Mouse (Mus musculus): ENCODE results near the gene RPS10-NUDT3.

Gene RPS10-NUDT3

DNA sequence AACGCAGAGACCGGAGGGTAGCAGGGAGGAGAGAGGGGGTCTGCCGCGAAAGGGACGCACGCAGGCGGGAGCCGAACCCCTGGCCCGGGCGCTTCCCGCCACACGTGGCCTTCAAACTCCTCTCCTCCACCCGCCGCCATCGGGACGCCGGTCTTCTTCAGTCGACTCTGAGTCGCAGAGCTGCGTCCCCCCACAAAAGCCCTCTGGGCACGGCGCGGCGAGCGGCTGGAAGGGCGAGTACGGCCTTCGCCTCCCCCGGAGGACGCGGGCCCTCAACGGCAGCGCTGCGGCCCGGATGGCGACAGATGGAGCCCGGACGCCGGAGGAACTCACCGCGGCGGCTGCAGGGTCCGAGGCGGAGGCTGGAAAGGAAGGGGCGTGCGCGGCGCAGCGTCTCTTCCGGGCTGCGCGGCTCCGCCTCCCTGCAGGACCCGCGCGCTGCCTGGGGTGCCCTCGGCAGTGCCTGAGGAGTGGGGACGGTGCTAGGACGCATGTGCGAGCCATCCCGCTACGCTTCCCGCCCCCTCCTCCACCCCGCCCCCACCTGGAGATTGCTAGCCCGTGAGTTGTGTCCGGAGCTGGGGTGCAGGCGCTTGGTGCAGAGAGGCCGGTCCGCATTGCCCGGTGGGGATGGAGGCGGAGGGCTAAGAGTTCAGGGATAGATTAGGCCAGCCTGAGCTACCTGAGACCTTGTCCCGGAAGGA is at the start of gene RPS10-NUDT3:
TSS of gene RPS10-NUDT3 (minus strand) at position 352 of the 704 bp plus-strand sequence.
- DNase-seq = peak; percentile 96

DNA sequence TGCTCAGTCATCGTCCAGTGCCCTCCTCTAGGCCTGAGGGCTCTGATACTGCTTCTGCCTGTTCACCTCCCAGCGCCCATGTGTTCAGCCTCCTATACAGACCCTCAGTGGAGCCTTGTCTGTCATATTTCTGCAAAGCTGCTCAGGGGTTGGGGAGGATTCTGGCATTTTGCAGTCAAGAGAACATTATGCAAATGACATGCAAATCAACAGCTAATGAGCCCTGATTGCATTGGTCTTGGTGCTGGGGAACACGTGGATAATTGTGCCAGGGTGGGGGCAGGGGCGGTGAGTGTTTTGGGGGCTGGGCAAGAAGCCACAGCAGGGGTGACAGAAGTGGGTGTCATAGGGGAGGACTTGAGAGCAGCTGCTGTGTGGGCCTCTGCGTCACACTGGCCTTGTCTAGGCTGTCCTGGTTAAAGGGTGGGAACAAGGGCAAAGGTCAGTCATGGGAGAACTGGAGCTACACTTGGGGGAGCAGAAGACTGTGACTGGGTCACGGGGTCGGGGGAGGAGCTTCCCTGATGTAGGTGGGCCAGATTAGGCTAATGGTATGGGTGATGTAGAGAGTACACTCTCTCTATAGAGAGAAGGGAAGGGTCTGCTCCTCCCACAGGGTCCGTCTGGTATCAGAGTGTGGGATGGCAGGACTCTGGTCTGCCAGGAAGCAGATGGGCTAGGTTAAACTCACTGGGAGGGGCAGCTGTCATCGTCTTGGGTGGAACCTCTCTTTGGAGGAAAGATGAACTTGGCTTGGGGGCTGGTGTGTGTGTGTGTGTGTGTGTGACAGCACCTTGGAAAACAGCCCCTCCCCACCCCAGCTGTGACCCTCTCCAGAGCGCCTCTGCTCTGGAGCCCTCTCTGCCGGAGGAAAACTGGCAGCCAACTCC is 44.1 kb upstream of the RPS10-NUDT3 start:
- DNase-seq = peak; percentile 21

DNA sequence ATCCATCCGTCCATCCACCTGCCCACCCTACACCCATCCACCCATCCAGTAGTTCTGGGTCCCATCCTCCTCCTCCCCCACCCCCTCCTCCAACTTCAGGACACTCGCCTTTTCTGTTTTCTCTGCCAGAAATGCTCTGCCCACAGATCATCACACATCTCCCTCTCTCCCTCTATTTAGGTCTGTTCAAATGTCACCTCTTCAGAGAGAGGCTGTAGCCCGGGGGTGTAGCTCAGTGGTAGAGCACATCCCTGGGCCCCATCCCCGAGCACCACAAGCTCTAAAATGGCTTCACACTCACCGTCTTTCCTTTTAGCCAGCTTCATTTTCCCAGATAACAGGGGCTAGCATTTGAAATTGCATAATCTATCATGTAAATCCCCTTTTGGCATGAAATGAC is 42.7 kb upstream of the RPS10-NUDT3 start:
- no peak for DNase-seq

DNA sequence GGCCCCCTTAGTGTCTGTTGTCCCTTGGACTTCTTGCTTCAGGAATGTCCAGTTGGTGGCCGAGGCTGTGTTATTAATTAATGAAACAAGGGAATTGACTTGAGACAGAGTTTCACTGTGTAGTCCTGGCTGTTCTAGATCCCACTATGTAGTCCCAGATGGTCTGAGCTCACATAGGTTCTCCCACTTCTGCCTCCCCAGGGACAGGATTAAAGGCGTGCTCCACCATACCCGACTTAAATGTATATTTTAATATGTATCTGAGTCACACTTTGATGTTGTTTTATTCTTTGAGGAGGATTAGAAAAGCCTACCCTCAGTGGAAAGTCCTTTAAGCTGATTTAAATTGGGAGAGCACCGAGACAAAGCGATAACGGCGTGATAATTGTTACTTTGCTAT is 41.2 kb upstream of the RPS10-NUDT3 start:
- no peak for DNase-seq

DNA sequence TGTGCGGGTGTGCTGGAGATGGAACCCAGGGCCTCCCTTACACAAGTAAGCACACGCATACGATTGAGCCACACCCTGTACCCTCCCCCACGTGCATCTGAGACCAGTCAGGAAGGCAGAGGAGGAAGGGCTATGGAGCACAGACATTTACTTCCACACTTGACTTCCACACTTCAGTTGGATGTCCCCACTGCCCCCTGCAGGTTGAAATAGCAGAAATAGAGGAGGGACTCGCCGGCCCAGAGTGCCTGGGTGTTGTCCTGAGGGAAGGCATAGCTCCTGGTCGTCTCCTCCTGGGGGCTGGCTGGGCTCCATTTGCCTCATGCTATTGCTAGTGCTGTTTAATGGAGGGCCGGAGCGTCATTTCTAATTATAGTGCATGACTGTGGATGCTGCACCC is 40.4 kb upstream of the RPS10-NUDT3 start:
- no peak for DNase-seq

DNA sequence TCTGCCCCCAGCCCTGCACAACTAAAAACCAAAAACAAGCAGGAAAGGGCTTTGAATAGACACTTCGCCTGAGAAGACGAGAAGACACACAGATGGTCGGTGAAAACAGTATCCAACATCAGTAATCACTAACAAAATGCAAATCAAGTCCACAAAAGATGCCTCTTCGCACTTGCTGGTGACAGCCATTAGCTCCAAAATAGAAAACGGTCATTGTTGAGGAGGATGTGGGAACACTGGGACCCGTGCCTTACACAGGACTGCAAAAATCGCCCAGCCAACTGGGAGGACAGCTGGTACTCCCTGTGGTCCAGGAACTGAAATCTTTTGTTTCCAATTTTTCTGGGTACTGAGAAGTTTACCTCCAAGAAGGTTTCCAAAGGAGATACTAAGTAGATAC is 38.9 kb upstream of the RPS10-NUDT3 start:
- no peak for DNase-seq

DNA sequence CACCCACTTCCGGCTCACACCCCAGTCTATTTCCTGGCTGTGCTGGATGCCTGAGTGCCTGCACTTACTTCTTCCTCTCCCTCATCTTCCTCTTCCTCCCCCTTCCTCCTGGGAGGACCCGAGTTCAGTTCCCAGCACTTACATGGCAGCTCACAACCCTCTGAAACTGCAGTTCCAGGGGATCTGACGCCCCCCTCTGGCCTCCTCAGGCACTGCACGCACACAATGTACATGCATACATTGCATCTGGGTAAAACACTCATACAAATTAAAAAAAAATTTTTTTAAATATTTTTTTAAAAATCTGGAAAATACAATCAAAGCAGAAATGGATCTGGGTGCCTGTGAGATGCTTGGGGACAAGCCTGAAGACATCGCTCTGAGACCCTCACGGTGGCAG is 36.7 kb upstream of the RPS10-NUDT3 start:
- DNase-seq = no peak

DNA sequence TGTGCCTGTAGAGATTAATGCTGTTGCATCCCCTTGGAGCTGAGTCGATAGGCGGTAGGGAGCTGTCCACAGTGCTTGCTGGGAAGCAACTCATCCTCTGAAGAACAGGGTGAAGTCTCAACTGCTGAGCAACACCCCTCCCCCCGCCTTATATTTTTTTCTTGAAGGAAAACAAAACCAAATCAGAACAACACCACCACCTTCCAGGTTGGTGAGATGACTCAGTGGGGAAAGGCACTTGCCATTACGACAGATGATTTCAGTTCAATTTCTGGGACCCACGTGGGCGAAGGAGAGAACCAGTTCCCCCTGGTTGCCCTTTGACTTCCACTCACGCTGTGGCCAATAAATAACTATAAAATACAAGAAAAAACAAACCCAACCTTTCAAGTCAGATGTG is 23.7 kb upstream of the RPS10-NUDT3 start:
- no peak for DNase-seq

DNA sequence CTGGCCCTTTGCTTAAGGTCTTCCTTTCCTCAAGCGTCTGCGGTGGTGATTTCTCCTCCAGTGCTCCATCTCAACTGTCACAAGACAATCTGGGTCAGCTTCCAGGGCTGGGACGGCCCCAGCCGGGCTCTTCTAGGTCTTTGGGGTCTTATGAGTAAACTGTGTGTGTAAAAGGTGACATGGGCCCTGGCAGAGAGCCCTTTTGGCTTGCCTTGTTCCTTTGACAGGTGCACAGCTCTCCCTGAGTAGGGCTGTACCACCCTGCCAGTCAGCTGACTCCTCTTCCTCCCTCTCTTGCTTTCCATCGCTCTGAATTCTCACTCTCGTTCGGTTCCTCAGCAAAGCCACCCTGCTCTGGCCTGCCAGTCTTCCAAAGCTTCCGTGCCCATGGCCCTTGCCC is 22.1 kb upstream of the RPS10-NUDT3 start:
- DNase-seq = no peak

DNA sequence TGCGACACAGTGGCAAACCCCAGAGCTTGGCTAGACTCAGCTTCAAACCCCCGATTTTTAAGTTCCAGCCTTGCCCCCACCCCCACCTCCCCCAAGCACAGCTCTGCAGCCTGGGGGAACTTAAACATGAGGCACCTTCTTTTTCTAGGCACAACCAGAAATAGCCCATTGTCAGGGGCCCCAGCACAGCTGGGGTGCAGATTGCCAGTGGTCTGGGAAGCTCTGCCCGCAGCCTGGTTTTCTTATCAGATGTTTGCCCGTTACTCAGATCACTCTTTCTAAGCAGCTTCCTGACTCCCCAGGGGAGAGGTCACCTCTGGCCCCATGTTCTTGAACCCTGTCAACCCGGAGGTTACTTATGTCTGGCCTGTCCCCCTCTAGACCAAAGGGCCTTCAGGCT is 21.4 kb upstream of the RPS10-NUDT3 start:
- DNase-seq = no peak

DNA sequence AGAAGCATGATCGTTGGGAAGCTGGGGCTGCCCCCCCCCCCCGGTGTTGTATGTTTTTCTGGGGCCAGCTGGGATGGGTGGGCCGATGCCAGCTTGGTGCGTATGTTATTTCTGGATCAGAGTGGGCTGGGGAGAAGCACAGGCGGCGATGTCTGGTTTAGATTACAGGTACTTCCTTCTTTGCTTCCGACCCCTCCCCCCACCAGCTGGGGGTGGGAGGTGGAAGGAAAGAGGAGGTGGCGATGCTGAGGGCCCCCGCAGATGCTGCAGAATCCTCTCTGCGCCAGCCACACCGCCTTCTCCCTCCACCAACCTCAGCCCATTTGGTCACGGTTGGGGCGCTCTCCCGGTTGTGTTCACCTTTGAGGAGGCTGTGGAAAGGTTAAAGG is 21.0 kb upstream of the RPS10-NUDT3 start:
- DNase-seq = peak; percentile 67

DNA sequence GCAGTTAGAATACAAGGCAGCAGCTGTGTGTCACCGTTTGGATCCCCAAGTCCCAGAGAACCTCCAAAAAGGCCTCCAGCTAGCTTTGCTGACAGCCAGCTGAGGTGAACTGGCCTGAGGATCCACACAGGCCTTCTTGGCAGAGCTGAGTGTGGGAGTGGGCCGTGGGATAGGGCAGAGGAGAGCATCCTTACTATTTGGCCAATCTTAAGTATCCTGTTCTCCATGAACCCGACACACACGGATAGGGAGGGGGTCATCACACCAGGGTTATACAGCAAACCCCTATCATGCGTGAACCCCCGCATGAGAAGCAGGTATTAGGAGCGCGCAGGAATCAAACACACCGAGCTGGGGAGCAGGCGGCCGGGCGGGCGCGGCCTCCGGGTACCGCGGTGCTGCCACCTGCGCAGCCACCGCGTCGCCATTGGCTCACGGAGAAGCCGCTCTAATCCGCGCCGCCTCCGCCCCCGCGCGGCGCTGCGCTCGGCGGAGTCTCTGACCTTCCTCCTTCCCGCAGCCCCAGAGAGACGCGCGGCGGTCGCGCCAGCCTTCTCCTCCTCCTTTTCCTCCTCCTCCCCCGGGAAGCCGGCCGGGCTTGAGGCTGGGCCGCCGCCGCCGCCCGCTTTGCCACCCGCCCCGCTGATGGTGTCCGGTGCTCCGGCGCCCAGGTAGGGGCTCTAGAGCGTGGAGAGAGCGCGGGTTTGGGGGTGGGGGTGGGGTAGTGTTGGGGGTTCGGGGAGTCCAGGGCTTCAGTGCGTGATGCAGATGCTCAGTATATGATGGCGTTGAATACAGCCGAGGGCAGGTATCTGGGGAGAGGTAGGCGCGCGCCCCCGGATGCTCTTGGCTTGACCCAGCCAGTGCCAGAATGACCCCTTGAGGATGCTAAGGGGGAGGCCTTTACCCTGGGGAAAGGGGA is 20.3 kb upstream of the RPS10-NUDT3 start, which contains the start of gene Pacsin1:
TSS of gene Pacsin1 (plus strand) at position 421 of the 922 bp plus-strand sequence.
- peak; percentile 82 for DNase-seq

DNA sequence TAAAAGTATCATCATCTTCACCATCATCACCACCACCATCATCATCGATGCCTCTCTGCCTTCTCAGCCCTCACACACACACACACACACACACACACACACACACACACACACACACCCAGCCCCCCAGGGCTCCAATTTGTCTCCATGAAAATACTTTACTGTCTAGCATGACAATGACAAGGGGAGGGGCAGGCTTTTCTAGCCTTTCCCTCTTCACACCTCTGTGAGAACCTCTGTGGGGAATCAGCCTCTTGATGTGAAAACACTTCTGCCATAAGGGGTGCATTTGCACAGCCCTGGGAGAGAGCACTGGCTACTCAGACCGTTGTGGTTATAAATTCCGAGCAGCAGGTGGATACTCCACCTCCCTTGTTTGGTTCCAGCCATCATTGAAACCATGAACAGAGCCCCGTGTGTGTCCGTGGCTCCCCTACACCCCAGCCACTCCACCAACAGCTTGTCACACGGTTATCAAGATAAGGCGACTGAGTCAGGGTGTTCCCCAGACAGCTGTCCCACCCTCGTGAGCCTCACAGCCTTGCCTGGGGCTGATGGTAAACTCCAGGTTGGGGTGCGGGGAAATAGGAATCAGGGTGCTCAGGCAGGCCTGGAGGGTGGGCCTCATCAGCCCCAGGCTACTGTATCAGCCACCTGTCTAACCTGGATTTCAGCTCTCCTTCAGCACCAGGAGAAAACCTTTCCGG is 18.4 kb upstream of the RPS10-NUDT3 start:
- DNase-seq = no peak

DNA sequence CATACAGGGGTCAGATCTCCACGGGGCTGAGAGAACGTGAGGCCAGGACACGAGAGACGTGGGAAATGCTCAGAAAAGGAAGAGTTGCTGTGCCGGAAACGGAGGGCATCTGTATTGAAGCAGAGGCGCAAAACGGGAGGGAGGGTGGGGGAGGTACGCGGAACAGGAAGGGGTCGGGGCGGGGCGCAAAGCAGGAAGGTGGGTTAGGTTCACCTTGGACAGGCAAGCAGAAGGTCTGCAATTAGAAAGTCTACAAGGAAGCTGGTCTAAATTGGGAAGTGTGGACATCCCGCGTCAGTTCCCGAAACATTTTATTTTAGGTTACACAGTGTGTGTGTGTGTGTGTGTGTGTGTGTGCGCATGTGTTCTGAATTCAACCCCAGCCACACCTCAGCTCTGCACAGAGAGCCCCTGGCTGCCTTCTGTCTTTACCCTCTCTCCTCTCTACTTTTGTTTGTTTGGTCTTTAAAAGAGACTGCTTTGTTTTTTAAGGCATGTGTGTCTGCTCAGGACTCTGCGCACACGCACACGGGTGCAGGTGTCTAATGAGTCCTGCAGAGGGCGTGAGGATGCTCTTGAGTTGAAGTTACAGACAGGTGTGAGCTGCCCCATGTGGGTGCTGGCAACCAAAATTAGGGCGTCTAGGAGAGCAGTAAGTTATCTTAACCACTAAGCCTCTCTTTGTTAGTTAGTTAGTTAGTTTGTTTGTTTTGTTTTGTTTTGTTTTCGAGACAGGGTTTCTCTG is 17.2 kb upstream of the RPS10-NUDT3 start:
- no peak for DNase-seq

DNA sequence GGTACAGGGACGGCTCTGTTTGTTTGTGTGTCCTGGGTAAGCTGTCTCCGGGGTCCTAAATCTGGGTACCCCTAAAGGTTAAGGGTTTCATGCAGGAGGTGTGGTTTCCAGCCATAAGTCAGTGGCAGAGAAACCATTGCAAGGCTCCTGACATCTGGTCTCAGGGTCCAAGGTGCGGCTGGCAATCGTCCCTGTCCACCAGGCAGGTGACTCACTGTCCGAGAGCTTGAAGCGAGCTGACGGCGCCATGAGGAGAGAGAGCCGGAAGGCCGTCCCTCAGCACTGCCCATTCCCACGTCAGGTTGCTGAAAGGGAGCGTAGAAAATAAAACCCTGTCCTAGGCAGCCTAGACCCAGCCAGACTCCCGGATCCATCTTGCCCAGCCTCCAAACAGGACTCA is 15.6 kb upstream of the RPS10-NUDT3 start:
- no peak for DNase-seq

DNA sequence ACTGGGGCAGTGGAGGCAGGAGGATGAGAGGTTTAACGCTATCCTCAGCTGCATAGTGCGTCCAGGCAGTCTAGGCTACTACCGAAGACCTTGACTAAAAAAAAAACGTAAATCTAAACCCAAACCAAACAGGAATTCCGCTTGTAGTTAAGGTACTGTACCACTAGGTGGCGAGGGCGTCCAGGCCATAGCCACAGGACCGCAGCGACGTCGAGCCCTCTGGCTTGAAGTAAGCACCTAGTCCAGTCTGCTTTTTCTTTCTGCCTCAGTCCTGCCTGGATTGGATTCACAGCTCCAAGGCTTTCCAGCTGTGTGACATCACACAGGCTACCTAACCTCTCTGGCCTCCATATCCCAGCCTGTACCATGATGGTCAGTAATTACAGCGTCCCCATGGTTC is 15.1 kb upstream of the RPS10-NUDT3 start:
- DNase-seq = peak; percentile 80

DNA sequence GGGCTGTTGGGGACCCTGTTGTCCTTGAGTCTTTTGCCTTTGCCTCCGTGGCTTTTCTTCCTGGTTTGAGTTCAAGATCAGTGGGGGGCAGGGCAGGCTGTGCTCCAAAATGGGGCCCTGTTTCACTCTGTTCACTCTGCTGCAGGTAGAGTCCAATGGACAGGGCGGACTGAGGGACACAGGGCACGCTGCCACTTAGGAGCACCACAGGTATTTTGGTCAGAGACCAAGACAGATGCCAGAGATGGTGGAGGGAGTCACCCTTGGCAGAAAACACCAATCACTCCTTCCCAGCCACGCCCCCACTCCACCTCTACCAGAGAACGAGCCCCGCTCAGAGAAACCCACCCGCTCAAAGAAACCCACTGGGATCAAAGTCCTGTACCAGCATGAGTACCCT is 10.8 kb upstream of the RPS10-NUDT3 start:
- DNase-seq = no peak

DNA sequence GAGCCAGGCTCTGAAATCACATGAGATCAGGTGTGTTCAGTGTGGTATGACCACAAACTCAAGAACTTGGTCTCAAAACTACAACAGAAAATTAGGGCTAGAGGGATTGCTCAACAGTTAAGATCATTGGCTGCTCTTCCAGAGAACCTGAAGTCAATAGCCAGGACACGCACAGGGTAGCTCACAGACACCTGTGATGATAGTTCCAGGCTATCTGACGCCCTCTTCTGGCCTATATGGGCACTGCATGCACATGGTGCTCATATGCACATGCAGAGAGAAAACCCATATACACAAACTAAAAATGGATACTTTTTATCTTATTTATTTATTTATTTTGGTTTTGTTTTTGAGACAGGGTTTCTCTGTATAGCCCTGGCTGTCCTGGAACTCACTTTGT is 9.6 kb upstream of the RPS10-NUDT3 start:
- DNase-seq = no peak

DNA sequence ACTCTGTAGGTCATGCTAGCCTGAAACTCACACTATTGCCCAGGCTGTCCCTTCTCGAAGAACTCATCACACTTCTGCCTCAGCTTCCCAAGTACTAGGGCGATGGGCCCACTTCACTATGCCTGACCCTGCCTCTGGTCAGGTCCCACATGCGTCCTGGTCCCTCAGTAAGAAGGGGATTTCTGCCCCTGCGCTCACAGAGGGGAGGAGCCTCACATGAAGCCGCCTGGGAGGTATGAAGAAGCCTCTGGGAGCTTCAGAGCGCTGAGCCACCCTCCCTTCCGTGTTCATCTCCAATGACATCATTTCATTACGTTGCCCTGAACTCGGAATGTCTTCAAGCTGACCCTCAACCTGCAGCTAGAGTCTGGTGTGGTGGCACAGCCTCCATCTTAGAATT is 8.7 kb upstream of the RPS10-NUDT3 start:
- no peak for DNase-seq

DNA sequence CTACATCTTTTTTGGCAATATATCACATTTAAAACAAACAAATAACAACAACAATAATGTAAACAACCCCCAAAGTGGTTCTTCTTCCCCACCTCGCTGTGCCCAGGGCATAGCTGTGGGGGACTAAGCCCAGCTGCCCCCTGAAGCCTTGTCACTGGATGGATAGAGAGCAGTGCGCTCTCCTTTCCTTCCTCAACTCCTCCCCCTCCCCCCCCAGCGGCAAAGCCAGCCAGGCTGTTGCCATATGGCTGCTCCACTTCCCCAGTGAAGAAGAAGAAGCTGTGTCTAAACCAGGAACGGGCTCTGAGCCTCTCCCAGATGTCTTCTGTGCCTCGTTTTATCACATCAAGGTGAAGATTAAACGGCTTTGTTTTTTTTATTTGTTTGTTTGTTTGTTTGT is 8.1 kb upstream of the RPS10-NUDT3 start:
- DNase-seq = no peak

DNA sequence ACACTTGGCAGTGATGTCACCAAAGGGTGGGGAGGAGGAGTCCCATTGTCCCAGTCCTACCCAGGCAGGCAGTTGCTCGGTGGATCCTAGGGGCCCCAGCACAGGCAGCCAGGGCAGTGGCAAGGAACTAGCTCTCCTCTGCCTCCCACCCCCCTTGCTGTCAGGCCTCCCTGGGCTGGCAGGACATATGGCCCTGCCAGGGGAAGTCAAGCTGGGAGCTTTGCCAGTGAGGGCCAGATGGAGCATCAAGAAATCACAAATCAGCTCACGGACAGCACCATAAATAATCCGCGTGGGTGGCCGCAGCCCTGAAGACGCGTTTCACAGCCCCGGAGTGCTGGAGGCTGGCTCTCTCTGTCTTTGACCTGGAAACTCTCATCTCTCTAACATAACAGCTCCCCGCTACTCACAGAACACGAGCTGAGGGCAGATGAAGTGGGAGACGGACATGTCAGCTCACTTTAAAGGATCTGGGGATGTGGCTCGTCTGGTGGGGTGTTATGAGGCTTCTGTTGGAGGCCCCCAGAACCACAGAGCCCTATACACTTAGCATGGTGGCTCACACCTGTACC is 7.6 kb upstream of the RPS10-NUDT3 start:
- DNase-seq = peak; percentile 63
